Mouse (Mus musculus) left cerebral cortex, postnatal 14 days (tissue): ENCODE results near the gene Slit1. TPM values are rescaled to one million over a fixed set of nuclear protein-coding genes. Genes with fewer than 3 reads are reported as not detected.

Experiments used
- DNase-seq, 2 experiments: peaks; one replicate each; pipeline ENCODE4 v3.0.0; 2021 to 2022; ENCODE audit warnings: low spot score in 2 of 2, mixed read lengths in 1 of 2
- intact Hi-C: fragments of 180-260 bp; cut with DNase I; formaldehyde crosslinking; loops from one replicate; pipeline ENCODE4 v1.15.1; 2025
- total RNA-seq, 2 experiments: library from RNA; stranded (reverse); gene quantifications; 2 replicates each; pipeline ENCODE4 v1.2.3; 2021

Gene Slit1
- total RNA-seq, 2 experiments from 2014 or later: 40.9 to 55.5 TPM

- DNase-seq: no peak
- intact Hi-C loops: no loop called here
These were observed 124.6 kb downstream of the Slit1 start for GRCm38 (mm10) chr19:41618771-41619385.

DNA sequence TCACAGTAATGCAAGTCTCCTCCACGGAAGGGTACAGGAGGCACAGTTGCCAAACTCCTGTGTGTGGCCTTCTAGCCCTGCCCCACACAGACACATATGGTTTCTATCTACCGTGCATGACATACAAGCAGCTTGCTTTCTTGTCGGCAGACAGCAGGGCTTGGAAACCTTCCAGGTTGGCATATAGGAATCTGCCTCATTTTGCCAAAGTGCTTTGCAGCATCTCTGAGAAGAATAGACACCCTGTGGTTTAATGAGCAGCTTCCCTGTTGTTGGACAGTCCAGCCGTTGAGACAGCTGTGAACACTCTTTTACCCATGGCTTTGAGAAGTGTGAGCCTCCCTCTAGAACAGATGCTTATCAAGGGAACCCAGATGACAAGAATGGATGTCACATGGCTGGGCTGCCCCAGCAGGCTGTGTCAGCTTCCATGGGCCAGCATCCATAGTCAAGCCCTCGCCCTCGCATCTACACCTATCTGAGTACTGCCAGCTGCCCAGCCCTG lies 125.3 kb downstream of the Slit1 start:
- intact Hi-C loops: no loop called here
- peak; percentile 31 to 60 for DNase-seq

- intact Hi-C loops: no loop called here
- no peak for DNase-seq
These were observed 126.4 kb downstream of the Slit1 start for GRCm38 (mm10) chr19:41617102-41617501.

GRCm38 (mm10) chr19:41616274-41616673 lies 127.2 kb downstream of the Slit1 start:
- intact Hi-C loops: no loop called here
- DNase-seq: no peak

DNA sequence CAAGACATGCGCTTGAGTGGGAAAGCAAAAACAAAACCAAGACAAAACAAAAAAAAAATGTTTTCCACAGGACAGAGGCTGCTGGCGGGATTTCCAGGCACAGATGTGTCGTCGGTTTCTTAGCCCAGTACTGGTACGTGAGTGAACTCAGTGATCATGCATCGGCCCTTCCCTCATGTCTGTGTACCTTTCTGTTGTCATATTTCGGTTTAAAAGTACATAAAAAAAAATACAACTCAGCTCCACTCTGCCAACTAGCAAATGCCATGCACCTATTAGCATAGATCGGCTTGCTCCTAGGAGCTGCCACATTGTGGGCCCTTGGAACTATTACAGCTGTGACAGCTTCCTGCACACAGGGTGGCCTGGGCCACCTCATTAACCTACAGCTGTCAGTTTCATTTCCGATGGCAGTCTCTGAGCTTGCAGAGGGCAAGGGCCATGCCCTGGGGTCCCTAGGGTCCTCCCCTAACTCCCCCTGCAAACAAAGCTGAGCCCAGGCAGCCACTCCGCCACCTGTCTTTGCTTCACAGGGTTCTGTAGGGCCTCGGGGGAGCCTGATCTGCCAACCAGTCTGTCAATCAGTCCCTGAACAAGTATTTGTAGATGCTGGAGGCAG lies 127.8 kb downstream of the Slit1 start:
- DNase-seq: no peak
- intact Hi-C loops: no loop called here

DNA sequence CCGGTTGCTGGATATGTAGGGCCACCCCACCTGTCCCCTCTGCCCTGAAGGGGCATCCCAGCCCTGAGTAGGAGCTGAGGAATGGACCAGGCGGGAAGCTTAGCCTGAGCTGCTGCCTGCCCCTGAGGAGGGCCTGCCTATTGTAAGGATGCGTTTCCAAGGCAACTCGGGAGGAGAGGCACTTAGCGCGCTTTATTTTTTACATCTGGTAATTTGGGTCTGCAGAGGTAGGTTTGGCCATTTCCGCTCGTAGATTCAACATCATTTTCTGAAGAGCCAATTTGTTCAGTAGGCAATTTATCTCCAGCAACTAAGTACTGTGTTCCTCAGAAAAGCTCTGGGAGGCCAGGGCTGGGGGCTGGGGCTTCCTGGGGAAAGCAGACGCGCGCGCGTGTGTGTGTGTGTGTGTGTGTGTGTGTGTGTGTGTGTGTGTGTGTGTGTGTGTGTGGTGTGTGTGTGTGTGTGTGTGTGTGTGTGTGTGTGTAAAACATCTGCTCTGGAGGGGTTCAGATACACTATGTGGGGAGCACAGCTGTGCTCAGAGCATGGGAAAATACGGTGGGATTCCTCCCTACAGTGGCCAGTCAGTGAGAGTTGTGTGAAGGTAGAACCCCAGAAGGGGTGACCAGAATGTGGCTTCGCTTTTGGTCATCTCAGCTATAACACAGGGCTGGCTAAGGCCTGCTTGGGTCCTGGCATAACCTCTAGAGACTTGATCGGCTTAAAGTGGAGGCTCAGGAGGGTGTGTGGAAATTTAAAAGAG lies 130.0 kb downstream of the Slit1 start:
- DNase-seq: no peak
- intact Hi-C loops: no loop called here

GRCm38 (mm10) chr19:41611683-41612082 lies 131.8 kb downstream of the Slit1 start:
- DNase-seq: no peak
- intact Hi-C loops: no loop called here

GRCm38 (mm10) chr19:41606208-41606987 lies 137.1 kb downstream of the Slit1 start:
- intact Hi-C loops: no loop called here
- peak in 1 of 2 experiments; percentile 50 for DNase-seq

DNA sequence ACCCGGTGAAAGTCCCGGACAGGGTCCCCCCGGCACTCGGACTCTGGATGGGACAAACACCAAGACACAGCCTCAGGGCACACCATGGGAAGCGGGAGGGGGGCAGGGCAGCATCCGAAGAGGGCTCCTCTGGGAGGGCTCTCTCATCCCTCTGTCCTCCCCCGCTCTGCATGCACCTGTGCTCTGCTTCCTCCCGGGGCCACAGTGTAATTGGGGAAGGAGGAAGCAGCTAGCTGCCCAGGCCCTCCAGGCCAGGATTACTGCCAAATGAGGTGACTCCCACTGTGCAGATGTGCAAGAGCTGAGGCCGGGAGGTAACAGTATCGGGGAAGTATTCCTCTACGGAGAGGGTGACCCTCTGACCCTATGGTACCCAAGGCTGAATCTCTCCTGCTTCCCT lies 142.8 kb downstream of the Slit1 start:
- no peak for DNase-seq
- intact Hi-C loops: no loop called here

GRCm38 (mm10) chr19:41597170-41597894 lies 146.1 kb downstream of the Slit1 start:
- no peak for DNase-seq
- intact Hi-C loops: no loop called here

DNA sequence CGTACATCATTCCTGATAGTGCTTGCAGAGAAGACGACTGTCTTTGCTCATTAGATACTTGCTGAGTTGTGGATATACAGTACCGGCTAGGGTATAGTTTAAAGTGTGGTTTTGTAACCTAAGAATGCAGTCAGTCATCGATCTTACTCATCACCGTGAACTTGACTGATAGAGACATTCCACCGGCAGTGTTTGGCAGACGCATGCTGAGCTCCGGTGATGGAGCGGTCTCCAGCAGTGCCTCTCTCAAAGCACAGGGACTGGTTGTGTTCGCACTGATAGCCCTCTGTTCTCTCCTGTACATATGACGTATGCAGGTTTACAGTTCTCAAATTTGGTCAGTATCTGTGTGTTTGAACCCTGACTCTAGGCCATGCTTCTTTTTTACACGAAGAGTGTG lies 151.7 kb downstream of the Slit1 start:
- no peak for DNase-seq
- intact Hi-C loops: no loop called here

DNA sequence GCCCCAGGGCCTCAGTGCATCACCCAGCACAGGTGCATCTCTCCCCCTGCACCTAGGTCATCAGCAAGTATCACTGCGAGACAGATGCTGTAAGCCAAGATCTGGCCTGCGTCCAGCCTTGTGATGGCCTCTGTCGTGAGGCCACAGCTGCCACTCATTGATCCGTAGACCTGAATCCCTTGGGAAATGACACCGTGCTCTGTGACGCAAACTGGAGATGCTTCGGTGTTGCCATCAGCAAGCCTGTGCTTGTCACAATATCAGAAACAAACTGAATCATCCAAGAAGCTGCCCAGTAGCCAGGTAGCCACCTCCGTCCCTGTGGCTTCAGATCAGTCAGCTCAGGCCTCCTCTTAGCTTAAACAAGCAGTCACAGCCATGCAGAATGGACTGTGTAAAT lies 153.8 kb downstream of the Slit1 start:
- DNase-seq: no peak
- intact Hi-C loops: no loop called here

DNA sequence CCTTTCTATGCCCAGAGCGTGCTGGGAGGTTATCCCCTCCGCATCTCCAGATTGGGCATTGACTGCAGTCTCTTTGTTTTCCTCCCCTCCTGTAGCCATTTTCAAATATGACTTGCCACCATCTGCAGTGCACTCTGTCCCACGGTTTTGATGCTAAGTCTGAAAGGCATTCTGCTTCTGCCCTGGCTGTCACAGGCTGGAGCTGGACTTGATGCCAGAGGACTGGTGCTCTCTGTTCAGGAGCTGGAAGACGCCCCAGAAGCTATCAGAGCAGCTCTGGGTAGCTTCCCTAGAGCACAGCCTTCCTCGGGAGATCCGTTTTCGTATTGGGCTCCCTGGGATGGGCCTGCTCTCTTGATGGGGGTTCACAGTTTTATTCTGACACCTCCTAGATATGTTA lies 154.4 kb downstream of the Slit1 start:
- intact Hi-C loops: no loop called here
- DNase-seq: no peak

DNA sequence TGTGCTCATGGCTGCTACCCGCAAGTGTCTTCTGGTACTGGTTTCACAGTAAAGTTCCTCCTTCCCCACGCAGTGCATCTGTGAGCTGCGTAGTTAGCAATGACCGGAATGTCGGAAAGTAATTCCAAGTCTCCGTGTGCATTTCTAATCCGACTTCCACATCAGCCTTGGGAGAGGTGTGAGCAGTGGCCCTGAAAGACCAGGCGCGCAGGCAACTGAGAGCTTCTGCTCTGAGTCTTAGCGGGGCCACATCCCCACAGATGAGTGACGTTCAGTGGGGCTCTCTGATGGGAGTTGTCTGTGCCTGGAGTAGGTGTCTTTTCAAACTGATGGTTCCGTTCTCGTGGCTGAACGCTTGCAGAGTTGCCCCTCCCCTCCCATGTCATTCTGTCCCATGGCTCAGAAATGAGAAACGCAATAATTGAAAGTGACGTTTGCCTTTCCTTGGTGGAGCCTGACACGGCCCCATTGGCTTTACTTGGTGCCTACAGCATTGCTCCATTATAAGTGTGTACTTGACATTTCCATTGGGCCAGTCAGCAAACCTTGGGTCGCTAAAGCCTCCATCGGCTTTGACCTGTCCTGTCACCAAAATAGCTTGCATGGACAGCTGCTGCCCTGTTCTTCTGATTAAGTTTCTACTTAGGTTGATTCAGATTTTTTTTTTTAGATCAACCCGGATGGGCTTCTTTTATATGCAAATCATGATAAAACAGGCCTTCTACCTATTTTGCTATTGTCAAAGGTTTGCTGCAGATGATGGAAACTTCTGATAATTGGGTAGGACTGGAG lies 155.8 kb downstream of the Slit1 start:
- intact Hi-C loops: no loop called here

GRCm38 (mm10) chr19:41586752-41587151 lies 156.7 kb downstream of the Slit1 start:
- intact Hi-C loops: no loop called here
- DNase-seq: no peak

More for the DNA sequence above, 155.8 kb downstream of the Slit1 start:
- no peak for DNase-seq

DNA sequence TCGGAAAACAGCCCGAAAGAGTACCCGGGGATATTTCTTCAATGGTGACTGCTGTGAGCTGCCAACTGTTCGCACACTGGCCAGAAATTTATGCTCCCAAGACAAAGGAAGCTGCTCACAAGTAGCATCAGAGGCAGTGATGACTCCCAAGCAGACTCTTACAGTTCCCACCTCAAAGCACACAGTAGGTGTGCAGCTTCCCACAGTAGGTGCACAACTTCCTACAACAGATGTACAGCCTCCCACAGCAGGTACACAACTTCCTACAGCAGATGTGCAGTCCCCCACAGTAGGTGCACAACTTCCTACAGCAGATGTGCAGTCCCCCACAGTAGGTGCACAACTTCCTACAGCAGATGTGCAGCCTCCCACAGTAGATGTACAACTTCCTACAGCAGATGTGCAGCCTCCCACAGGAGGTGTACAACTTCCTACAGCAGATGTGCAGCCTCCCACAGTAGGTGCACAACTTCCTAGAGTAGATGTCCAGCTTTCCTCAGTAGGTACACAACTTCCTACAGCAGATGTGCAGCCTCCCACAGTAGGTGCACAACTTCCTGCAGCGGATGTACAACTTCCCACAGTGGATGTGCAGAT lies 160.4 kb downstream of the Slit1 start:
- DNase-seq: no peak
- intact Hi-C loops: no loop called here

- intact Hi-C loops: no loop called here
- no peak for DNase-seq
These were observed 161.6 kb downstream of the Slit1 start, which contains the start of gene Gm340 for GRCm38 (mm10) chr19:41581706-41582420. Gene Gm340 (plus strand): TSS chr19:41582370.
